Mouse (Mus musculus) spleen, postnatal 36 days (tissue): Measurements from ENCODE around the gene Nuak2.

ENCODE experiments used
- DNase-seq, 2 experiments: peaks; one replicate each; pipeline ENCODE4 v3.0.0; 2022; ENCODE audit warnings: low spot score in 2 of 2, mixed read lengths in 1 of 2

The Nuak2 gene

DNA sequence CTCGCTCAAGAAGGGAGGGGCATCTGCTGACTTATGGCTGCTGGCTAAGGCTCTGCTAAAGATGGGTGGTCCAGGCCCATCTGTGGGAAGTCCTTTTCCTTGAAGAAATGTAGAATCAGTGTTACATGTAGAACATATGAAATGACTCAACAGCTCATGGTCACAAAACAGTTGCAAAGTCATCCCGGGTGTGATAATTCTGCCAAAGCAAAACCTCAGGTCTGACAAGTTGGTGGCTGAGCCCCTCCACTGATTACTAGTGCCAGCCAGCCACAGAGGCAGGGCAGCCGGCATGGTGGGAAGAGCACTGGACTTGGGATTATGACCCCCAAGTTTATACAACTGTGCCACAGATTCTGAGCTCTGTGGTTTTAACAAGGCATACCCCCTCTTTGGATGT is 61.9 kb downstream of the Nuak2 start:
- DNase-seq = no peak

DNA sequence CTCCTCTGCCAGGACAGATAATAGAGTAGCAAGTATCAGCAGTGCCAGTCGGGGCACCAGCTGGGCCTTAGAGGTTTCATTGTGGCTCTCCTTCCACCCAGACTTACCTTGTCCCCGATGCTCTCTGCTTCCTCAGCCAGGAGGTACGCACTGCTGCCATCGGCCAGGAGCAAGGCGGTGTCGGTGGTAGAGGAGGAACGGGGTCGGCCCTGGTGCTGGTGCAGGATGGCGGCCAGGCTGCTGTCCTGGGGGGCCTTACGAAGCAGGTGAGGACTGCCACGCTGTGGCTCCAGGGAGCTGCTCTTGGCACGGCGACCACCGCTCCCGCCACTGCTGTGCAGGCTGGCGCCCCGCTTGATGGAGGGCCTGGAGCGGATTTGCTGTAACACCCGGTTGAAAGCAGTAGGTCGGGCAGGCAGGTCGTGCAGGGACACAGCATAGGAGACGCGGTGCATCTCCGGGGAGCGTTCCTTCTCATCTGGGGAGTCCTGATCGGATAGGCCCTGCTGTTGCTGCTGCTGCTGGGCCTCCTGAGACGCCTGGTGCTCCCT is 64.7 kb downstream of the Nuak2 start:
- no peak for DNase-seq

DNA sequence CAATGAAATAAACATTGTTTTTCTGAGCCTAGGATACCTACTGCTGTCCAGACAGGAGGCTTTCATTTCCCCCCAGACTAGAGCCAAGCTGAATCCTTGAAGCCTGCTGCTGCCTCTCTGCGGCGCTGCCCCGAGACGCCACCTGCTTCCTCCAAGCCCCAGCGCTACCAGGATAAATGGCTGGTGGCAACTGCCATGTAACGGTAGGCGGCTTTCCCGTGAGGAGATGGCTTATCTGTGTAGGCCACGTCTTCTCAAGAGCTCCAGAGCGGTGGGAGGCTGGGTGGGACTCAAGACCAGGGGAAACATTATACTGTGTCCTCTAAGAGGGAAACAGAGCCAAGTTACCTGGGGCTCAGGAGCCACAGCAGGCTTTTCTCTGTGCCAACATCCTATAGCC is 66.0 kb downstream of the Nuak2 start:
- DNase-seq = peak; percentile 45 to 63
